17 mouse cellular contexts compared by ENCODE assay signal in genomic region chr9:7032553-7032952, GRCm38 (mm10).
"Had no signal": no experiment of that assay in that cellular context is flagged by ENCODE, and none has a peak within 500 bp of the region (broad histone marks: within the 10 kb centered on the region; RNA-seq: fewer than 3 reads in every experiment).

No protein-coding gene starts in this region.

- H3K27ac ChIP-seq: liver, embryonic 14.5 days; midbrain, embryonic 10.5 days; midbrain, embryonic 12.5 days; neural tube, embryonic 13.5 days; neural tube, embryonic 15.5 days had no signal

- H3K9me3 ChIP-seq: midbrain, embryonic 10.5 days; midbrain, embryonic 12.5 days; neural tube, embryonic 13.5 days; neural tube, embryonic 15.5 days had no signal

- DNase-seq: lung, embryonic 14.5 days; midbrain, embryonic 14.5 days; retina, postnatal 1 day; right cerebral cortex, adult 18-20 months; right cerebral cortex, postnatal 25 days; right cerebral cortex, postnatal 4 days; spleen, adult 18-20 months; thymus, adult 18-20 months; thymus, postnatal 14 days; thymus, postnatal 36 days had no signal

- H3K4me3 ChIP-seq: midbrain, embryonic 10.5 days; midbrain, embryonic 12.5 days; myocyte; neural tube, embryonic 13.5 days; neural tube, embryonic 15.5 days had no signal

- H3K9ac ChIP-seq: liver, embryonic 14.5 days; lung, embryonic 14.5 days; midbrain, embryonic 12.5 days; neural tube, embryonic 13.5 days; neural tube, embryonic 15.5 days had no signal

- H3K4me1 ChIP-seq: midbrain, embryonic 10.5 days; midbrain, embryonic 12.5 days; neural tube, embryonic 13.5 days; neural tube, embryonic 15.5 days had no signal

- H3K4me2 ChIP-seq: lung, embryonic 14.5 days; midbrain, embryonic 12.5 days; neural tube, embryonic 13.5 days; neural tube, embryonic 15.5 days had no signal

- H3K27me3 ChIP-seq: midbrain, embryonic 12.5 days; neural tube, embryonic 13.5 days; neural tube, embryonic 15.5 days had no signal

- ATAC-seq: midbrain, embryonic 16.5 days had no signal
